Mouse (Mus musculus): ENCODE measurements around the gene Upf2.

- no peak for TF ChIP-seq TAL1 (IDR thresholded peaks at IDR 0.05; ENCODE audit: low read length)
- no peak for TF ChIP-seq GATA1 (IDR thresholded peaks at IDR 0.05; ENCODE audit: low read length)
Measured at GRCm38 (mm10) chr2:5922823-5923222, 28.4 kb upstream of the Upf2 start.

All from erythroblast, embryonic 14.5 days (primary cell).